Mouse (Mus musculus) CH12.LX (cell line): ENCODE measurements around the gene Nudt5. TPM values are rescaled to one million over a fixed set of nuclear protein-coding genes. Genes with fewer than 3 reads are reported as not detected.

ENCODE experiments used
- DNase-seq: peaks from one replicate; pipeline ENCODE4 v3.0.0-alpha.2; 2013; ENCODE audit errors: extremely low read depth
- H3K27ac ChIP-seq: 2 replicates; pipeline ENCODE4 v1.5.1; 2012; ENCODE audit warnings: low read depth, mild to moderate bottlenecking, control low read depth, moderate library complexity; ENCODE audit not compliant: insufficient read depth
- H3K27me3 ChIP-seq: replicated peaks from 2 replicates; pipeline ENCODE3; 2012; ENCODE audit warnings: inconsistent platforms
- H3K36me3 ChIP-seq, 2 experiments: replicated peaks in 1 of 2; 2 replicates each; pipeline versions ENCODE3 to v1.6.1; 2012; ENCODE audit warnings: inconsistent platforms in 1 of 2, low read length in 1 of 2, mild to moderate bottlenecking in 1 of 2, mixed read lengths in 1 of 2, moderate library complexity in 1 of 2; ENCODE audit not compliant: control insufficient read depth in 1 of 2, insufficient read depth in 1 of 2
- H3K4me1 ChIP-seq, 2 experiments: 2 replicates each; pipeline ENCODE4 v1.6.1; 2012; ENCODE audit warnings: inconsistent platforms in 1 of 2, moderate library complexity in 1 of 2; ENCODE audit not compliant: insufficient read depth in 2 of 2, control insufficient read depth in 1 of 2
- H3K4me2 ChIP-seq: 2 replicates; pipeline ENCODE4 v1.6.1; 2012; ENCODE audit warnings: low read depth, mild to moderate bottlenecking, control low read depth; ENCODE audit not compliant: poor library complexity, insufficient read depth, severe bottlenecking
- H3K4me3 ChIP-seq, 3 experiments: fragments of 150-350 bp in 1 of 3; sonication (generic) in 1 of 3; replicated peaks in 1 of 3; 2 replicates each; pipeline versions ENCODE3 to v1.5.1; 2011 to 2012; ENCODE audit warnings: low read depth in 2 of 3, low read length in 2 of 3, mild to moderate bottlenecking in 2 of 3, moderate library complexity in 2 of 3, control low read depth in 1 of 3, improper control_type of control experiment in 1 of 3, inconsistent platforms in 1 of 3, mixed read lengths in 1 of 3; ENCODE audit not compliant: poor library complexity in 1 of 3
- H3K79me2 ChIP-seq: replicated peaks from 2 replicates; pipeline ENCODE4 v1.6.1; 2012; ENCODE audit warnings: mild to moderate bottlenecking, moderate library complexity; ENCODE audit not compliant: control insufficient read depth, poor library complexity, insufficient read depth, severe bottlenecking; ENCODE audit errors: extremely low read depth
- H3K9ac ChIP-seq: 2 replicates; pipeline ENCODE4 v1.6.1; 2012; ENCODE audit warnings: low read depth, mild to moderate bottlenecking, control low read depth, moderate library complexity; ENCODE audit not compliant: insufficient read depth
- H3K9me3 ChIP-seq: replicated peaks from 2 replicates; pipeline ENCODE3; 2012; ENCODE audit warnings: low read length, inconsistent platforms, mixed read lengths
- BHLHE40 ChIP-seq: IDR thresholded peaks from 2 replicates; pipeline ENCODE4 v1.6.1; 2011; ENCODE audit warnings: mild to moderate bottlenecking, low read depth, low read length, improper control_type of control experiment
- ELF1 ChIP-seq: IDR thresholded peaks from 2 replicates; pipeline ENCODE4 v1.6.1; 2014; ENCODE audit warnings: low read depth, mild to moderate bottlenecking, inconsistent platforms, low read length, improper control_type of control experiment
- EP300 ChIP-seq: IDR thresholded peaks from 2 replicates; pipeline ENCODE4 v1.6.1; 2011; ENCODE audit warnings: low read length, improper control_type of control experiment
- ETS1 ChIP-seq: conservative IDR thresholded peaks from 2 replicates; pipeline ENCODE4 v1.6.1; 2012; ENCODE audit warnings: low read depth, mild to moderate bottlenecking, inconsistent platforms, low read length, improper control_type of control experiment, moderate library complexity
- JUN ChIP-seq: IDR thresholded peaks from 2 replicates; pipeline ENCODE4 v1.6.1; 2011; ENCODE audit warnings: low read depth, mild to moderate bottlenecking, low read length, improper control_type of control experiment, moderate library complexity; ENCODE audit not compliant: insufficient read depth
- JUND ChIP-seq: conservative IDR thresholded peaks from 2 replicates; pipeline ENCODE4 v1.6.1; 2011; ENCODE audit warnings: low read depth, low read length, improper control_type of control experiment
- MAZ ChIP-seq: IDR thresholded peaks from 2 replicates; pipeline ENCODE4 v1.6.1; 2012; ENCODE audit warnings: low read depth, mild to moderate bottlenecking, inconsistent platforms, low read length, improper control_type of control experiment, moderate library complexity
- MEF2A ChIP-seq: IDR thresholded peaks from 2 replicates; pipeline ENCODE4 v1.6.1; 2014; ENCODE audit warnings: low read depth, mild to moderate bottlenecking, inconsistent platforms, low read length, improper control_type of control experiment, borderline replicate concordance
- NRF1 ChIP-seq: IDR thresholded peaks from 2 replicates; pipeline ENCODE4 v1.6.1; 2014; ENCODE audit warnings: low read depth, mild to moderate bottlenecking, inconsistent platforms, low read length, improper control_type of control experiment, moderate library complexity
- RCOR1 ChIP-seq: conservative IDR thresholded peaks from 2 replicates; pipeline ENCODE4 v1.6.1; 2012; ENCODE audit warnings: low read depth, mild to moderate bottlenecking, inconsistent platforms, low read length, improper control_type of control experiment
- SMC3 ChIP-seq: IDR thresholded peaks from 2 replicates; pipeline ENCODE4 v1.6.1; 2011; ENCODE audit warnings: low read depth, low read length, improper control_type of control experiment
- USF2 ChIP-seq: conservative IDR thresholded peaks from 2 replicates; pipeline ENCODE4 v1.6.1; 2011; ENCODE audit warnings: low read depth, low read length, improper control_type of control experiment
- ZKSCAN1 ChIP-seq: IDR thresholded peaks from 2 replicates; pipeline ENCODE4 v1.6.1; 2012; ENCODE audit warnings: low read depth, inconsistent platforms, low read length, improper control_type of control experiment, borderline replicate concordance
- dilution Hi-C: fragments of 300-500 bp; cut with MboI; formaldehyde crosslinking; loops from 2 replicates; pipeline ENCODE4 v1.14.3; 2020; ENCODE audit warnings: low sequenced_read_pairs; ENCODE audit not compliant: extremely low pct_unique_long_range_greater_than_20kb, extremely low pct_ligation_motif_present
- in situ Hi-C: fragments of 300-500 bp; cut with MboI; formaldehyde crosslinking; loops from 3 replicates; pipeline ENCODE4 v1.14.3; 2019; ENCODE audit warnings: low sequenced_read_pairs, low pct_ligation_motif_present, low pct_unique_long_range_greater_than_20kb, mixed read lengths
- polyA plus RNA-seq: library from polyadenylated mRNA; unstranded; fragments of >175 nt; gene quantifications from 2 replicates; pipeline ENCODE4 v1.2.1, GENCODE M21; 2012; ENCODE audit warnings: low read depth; ENCODE audit not compliant: insufficient read length
- total RNA-seq, 2 experiments: library from RNA; depleted of rRNA; stranded (reverse); fragments of 300-350 nt in 1 of 2; fragments of >200 nt in 1 of 2; gene quantifications; 2 replicates each; pipeline ENCODE4 v1.2.3; 2012 to 2014

The Nudt5 gene
- total and polyA plus RNA-seq, 3 experiments = 102 to 245 (median 128) TPM

DNA sequence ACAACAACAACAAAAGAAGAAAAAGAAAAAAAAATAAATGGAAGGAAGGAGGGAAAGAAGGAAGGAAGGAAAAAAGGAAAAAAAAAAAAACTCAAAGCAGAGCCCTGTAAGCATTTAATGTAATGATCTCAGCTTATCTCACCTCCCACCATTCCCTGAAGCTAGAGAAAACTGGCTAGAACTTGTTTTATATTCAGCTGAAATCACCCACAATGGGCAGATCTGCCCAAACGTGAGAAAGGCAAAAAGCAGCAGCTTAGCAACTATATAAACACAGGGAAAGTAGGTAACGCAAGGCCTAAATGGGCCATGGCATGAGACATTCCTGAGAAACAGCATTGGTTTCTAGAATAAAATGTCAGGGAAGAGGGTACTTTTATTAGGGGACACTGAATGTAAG is 44.6 kb downstream of the Nudt5 start:
- Histone ChIP-seq H3K27ac (no peak overlapping the region), H3K36me3 (peaks cover 49 to 73% of the 10 kb centered on the region in 2 experiments), H3K4me1 (peaks cover 3 to 18% of the 10 kb centered on the region in 2 experiments; a peak in 2 of 4 replicates), H3K79me2 (peaks cover 23% of the 10 kb centered on the region), H3K27me3 (no peaks in the 10 kb centered on the region), H3K9ac (no peak overlapping the region), H3K4me2 (no peak overlapping the region), H3K4me3 (no peak overlapping the region), H3K9me3 (no peaks in the 10 kb centered on the region)
- in situ Hi-C loops = no loop called here
- dilution Hi-C loops = no loop called here
- DNase-seq = no peak
- TF ChIP-seq EP300 (no peak), MAZ (no peak), ELF1 (no peak), RCOR1 (no peak), ZKSCAN1 (no peak), USF2 (no peak), MEF2A (no peak), ETS1 (no peak), BHLHE40 (no peak), JUN (no peak), SMC3 (no peak), JUND (no peak)

DNA sequence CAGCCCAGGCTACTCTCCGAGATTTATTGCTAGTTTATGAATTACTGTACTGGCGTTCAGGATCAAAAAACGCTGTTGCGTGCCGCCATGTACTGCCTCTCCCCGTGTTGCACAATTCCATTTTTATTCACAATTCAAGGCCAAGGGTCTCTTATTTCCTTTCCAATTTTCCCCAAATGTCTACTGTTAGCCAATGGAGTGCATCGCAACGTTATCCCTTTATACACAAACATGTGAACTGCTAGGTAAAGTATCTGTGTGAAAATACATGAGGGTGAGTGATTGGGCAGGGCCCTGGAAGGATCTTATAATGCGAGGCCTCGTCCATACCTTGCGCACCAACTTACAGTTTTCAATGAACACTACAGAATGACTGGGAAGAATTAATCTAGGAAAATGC is 49.5 kb downstream of the Nudt5 start:
- no peak overlapping the region for H3K27ac ChIP-seq
- H3K9me3 ChIP-seq = no peaks in the 10 kb centered on the region
- peaks cover 16 to 31% of the 10 kb centered on the region in 2 experiments for H3K36me3 ChIP-seq
- H3K4me1 ChIP-seq = peaks cover 3 to 15% of the 10 kb centered on the region in 2 experiments; a peak in 2 of 4 replicates
- TF ChIP-seq NRF1 = no peak
- dilution Hi-C loops (no loop called here), in situ Hi-C loops (no loop called here)
- H3K4me2 ChIP-seq = peak overlapping the region; percentile 95
- H3K79me2 ChIP-seq = peaks cover 23% of the 10 kb centered on the region
- H3K4me3 ChIP-seq = peak overlapping the region; percentile 70 to 93 (median 90)
- peak overlapping the region; percentile 97 for H3K9ac ChIP-seq
- DNase-seq = peak; percentile 37
- no peaks in the 10 kb centered on the region for H3K27me3 ChIP-seq
